Mouse (Mus musculus): ENCODE results near the gene Taf8.
A peak's percentile ranks its signal among the peaks of the same experiment; 100 is the strongest.

The Taf8 gene

GRCm38 (mm10) chr17:47482401-47482800 lies 19.7 kb downstream of the Taf8 start:
- DNase-seq, result peak; percentile 72

GRCm38 (mm10) chr17:47479887-47480286 lies 22.2 kb downstream of the Taf8 start:
- no peak for DNase-seq

GRCm38 (mm10) chr17:47475714-47476113 lies 26.4 kb downstream of the Taf8 start:
- no peak for DNase-seq

- no peak for DNase-seq
Measured at GRCm38 (mm10) chr17:47475181-47475580, 26.9 kb downstream of the Taf8 start.

- no peak for DNase-seq
Measured at GRCm38 (mm10) chr17:47474250-47474649, 27.8 kb downstream of the Taf8 start.

GRCm38 (mm10) chr17:47473434-47473974 lies 28.6 kb downstream of the Taf8 start:
- DNase-seq, result peak; percentile 49

GRCm38 (mm10) chr17:47472435-47473350 lies 29.4 kb downstream of the Taf8 start:
- DNase-seq, result no peak

- DNase-seq, result peak; percentile 32
Measured at GRCm38 (mm10) chr17:47470686-47471085, 31.4 kb downstream of the Taf8 start.

GRCm38 (mm10) chr17:47470121-47470520 lies 32.0 kb downstream of the Taf8 start:
- no peak for DNase-seq

GRCm38 (mm10) chr17:47469642-47470041 lies 32.5 kb downstream of the Taf8 start:
- no peak for DNase-seq

GRCm38 (mm10) chr17:47468466-47468865 lies 33.6 kb downstream of the Taf8 start:
- DNase-seq, result no peak

GRCm38 (mm10) chr17:47468063-47468462 lies 34.0 kb downstream of the Taf8 start:
- DNase-seq, result no peak

GRCm38 (mm10) chr17:47467659-47468058 lies 34.4 kb downstream of the Taf8 start:
- DNase-seq, result no peak

GRCm38 (mm10) chr17:47466284-47466683 lies 35.8 kb downstream of the Taf8 start:
- no peak for DNase-seq

GRCm38 (mm10) chr17:47465016-47465415 lies 37.1 kb downstream of the Taf8 start:
- DNase-seq, result no peak

- DNase-seq, result no peak
Measured at GRCm38 (mm10) chr17:47464248-47464965, 37.7 kb downstream of the Taf8 start.

GRCm38 (mm10) chr17:47462728-47463388 lies 39.2 kb downstream of the Taf8 start:
- no peak for DNase-seq

GRCm38 (mm10) chr17:47462209-47462608 lies 39.9 kb downstream of the Taf8 start:
- DNase-seq, result no peak

GRCm38 (mm10) chr17:47461688-47462087 lies 40.4 kb downstream of the Taf8 start:
- no peak for DNase-seq

GRCm38 (mm10) chr17:47459341-47459919 lies 42.7 kb downstream of the Taf8 start:
- DNase-seq, result no peak

GRCm38 (mm10) chr17:47458936-47459335 lies 43.2 kb downstream of the Taf8 start:
- DNase-seq, result no peak

- no peak for DNase-seq
Measured at GRCm38 (mm10) chr17:47458310-47458709, 43.8 kb downstream of the Taf8 start.

GRCm38 (mm10) chr17:47454675-47455074 lies 47.4 kb downstream of the Taf8 start:
- no peak for DNase-seq
